7 mouse cellular contexts compared by ENCODE assay signal in genomic region chr7:118777598-118778394, GRCm38 (mm10). TPM values are rescaled to one million over a fixed set of nuclear protein-coding genes. Genes with fewer than 3 reads are reported as not detected.
DNase-seq lines count a peak whose midpoint lies in the region; ATAC-seq lines count a peak whose summit lies in the region.

No protein-coding gene starts in this region.

- no peak overlapping the region for H3K27ac ChIP-seq in kidney, embryonic 16.5 days (ENCODE audit: low read length)

- H3K4me2 ChIP-seq in kidney, embryonic 16.5 days (replicated peaks; ENCODE audit: low read depth, low read length), result no peak overlapping the region

- H3K4me1 ChIP-seq in kidney, embryonic 16.5 days (ENCODE audit: insufficient read depth, low read length), result no peaks in the 10 kb centered on the region; the same call in 1 of the 2 replicates

- H3K9ac ChIP-seq in kidney, embryonic 16.5 days (replicated peaks; ENCODE audit: low read length), result no peak overlapping the region

- peaks cover 35% of the 10 kb centered on the region for H3K36me3 ChIP-seq in kidney, embryonic 16.5 days (ENCODE audit: insufficient read depth, low read length)

- DNase-seq in kidney, postnatal 4 days, result peak; percentile 17 to 47
- DNase-seq in kidney, adult 8-10 months, result no peak
- peak; percentile 35 for DNase-seq in layer of hippocampus, adult 9-10 months (ENCODE audit: low spot score)
- DNase-seq in right cerebral cortex, adult 2 months (ENCODE audit: low spot score in 2 of 2), result peak; percentile 39 to 51
- no peak for DNase-seq in thymus, postnatal 36 days

- no peaks in the 10 kb centered on the region for H3K27me3 ChIP-seq in kidney, embryonic 16.5 days (ENCODE audit: insufficient read depth, low read length)

- H3K9me3 ChIP-seq in kidney, embryonic 16.5 days (ENCODE audit: low read length), result no peaks in the 10 kb centered on the region

- peak; percentile 71 for ATAC-seq in common myeloid progenitor, adult 5-6 weeks (replicated peaks; ENCODE audit: low read depth, poor library complexity, severe bottlenecking)
- ATAC-seq in kidney, embryonic 16.5 days (ENCODE audit: low FRiP score, low TSS enrichment), result no peak

- no peak overlapping the region for H3K4me3 ChIP-seq in kidney, embryonic 16.5 days (ENCODE audit: low read length)

- 81% methylated on average over 10 of the region's 10 CpGs for WGBS in kidney, embryonic 16.5 days

RNA-seq across cellular contexts. Expression of gene Vps35l, which starts 37.8 kb away (rescaled TPM):
- 33.3 and 53.9 TPM in 2 replicates for total RNA-seq in common myeloid progenitor, adult 5-6 weeks (2017)
- 72.8 and 81.0 TPM in 2 replicates for polyA plus RNA-seq in kidney, embryonic 16.5 days (2015; fragmentation: Nextera tagmentation; extraction: Ambion mirVana)

Comparison
In these comparisons a context has a peak if more than half of its experiments do, and no peak if none do; other contexts are left out.
1. DNase-seq: peak in kidney, postnatal 4 days (2 of 2), layer of hippocampus, adult 9-10 months (single experiment) and right cerebral cortex, adult 2 months (2 of 2); none in kidney, adult 8-10 months (0 of 2) and thymus, postnatal 36 days (0 of 2).